Mouse (Mus musculus): ENCODE results near the gene Ccdc96. TPM values are rescaled to one million over a fixed set of nuclear protein-coding genes. Genes with fewer than 3 reads are reported as not detected.

Gene Ccdc96
- polyA plus RNA-seq, 1 experiment from 2014 or later: 0.10 TPM

DNA sequence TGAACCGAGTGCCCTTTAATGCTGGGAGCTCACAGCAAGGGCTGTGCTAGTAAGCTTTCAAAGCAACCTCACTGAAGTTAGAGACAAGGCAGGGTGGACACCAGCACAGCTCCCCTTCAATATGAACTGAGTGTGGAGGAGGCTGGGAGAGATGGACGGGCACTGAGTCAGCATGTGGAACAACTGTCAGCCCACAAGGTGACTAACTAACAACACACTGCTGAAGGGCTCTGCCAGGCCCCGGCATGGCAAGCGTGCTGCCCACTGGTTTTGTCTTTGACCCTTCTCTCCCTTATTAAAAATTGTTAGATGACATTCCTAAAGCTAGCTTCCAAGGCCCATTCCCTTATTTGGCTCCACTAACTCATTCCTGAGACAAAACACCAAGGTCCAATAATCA lies 26.7 kb upstream of the Ccdc96 start:
- no peak for ATAC-seq (ENCODE audit: insufficient number of reproducible peaks, low FRiP score, low TSS enrichment, low read depth)
- Histone ChIP-seq H3K4me3 (no peak overlapping the region), H3K4me1 (0 out of 2 replicates have a peak, but pooled peaks cover 3% of the 10 kb centered on the region), H3K9ac (no peak overlapping the region), H3K36me3 (no peaks in the 10 kb centered on the region), H3K4me2 (no peak overlapping the region), H3K27me3 (0 out of 2 replicates have a peak, but pooled peaks cover 7% of the 10 kb centered on the region), H3K27ac (no peak overlapping the region), H3K9me3 (no peaks in the 10 kb centered on the region)
- WGBS: 82% methylated on average over 4 of the region's 4 CpGs

GRCm38 (mm10) chr5:36458926-36459325 lies 25.5 kb upstream of the Ccdc96 start:
- WGBS: 17% methylated on average over 4 of the region's 4 CpGs
- Histone ChIP-seq H3K4me1 (peaks cover 3% of the 10 kb centered on the region; the same call in 1 of the 2 replicates), H3K36me3 (no peaks in the 10 kb centered on the region), H3K4me2 (no peak overlapping the region), H3K4me3 (no peak overlapping the region), H3K9me3 (no peaks in the 10 kb centered on the region), H3K9ac (no peak overlapping the region), H3K27ac (no peak overlapping the region), H3K27me3 (0 out of 2 replicates have a peak, but pooled peaks cover 7% of the 10 kb centered on the region)
- ATAC-seq (ENCODE audit: insufficient number of reproducible peaks, low FRiP score, low TSS enrichment, low read depth): no peak

DNA sequence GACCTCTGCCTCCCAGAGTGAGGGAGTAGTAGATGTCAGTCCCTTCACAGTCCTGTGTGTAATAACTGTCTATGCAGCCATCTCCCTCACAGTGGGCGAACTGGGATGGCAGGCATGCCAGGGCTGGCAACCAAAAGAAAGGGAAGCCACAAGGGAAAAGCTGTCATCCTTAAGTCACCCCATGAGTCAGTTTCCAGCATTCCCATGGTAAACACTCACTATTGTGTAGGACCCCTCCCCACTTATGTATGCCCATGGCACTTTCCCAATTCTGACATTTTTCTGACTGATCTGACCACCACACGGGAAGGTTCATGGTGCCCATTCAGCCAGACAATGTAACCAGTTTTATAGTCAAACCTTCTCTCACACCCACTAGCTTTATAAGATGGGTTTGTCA lies 23.7 kb upstream of the Ccdc96 start:
- H3K9ac ChIP-seq: no peak overlapping the region
- ATAC-seq (ENCODE audit: insufficient number of reproducible peaks, low FRiP score, low TSS enrichment, low read depth): no peak
- H3K4me3 ChIP-seq: no peak overlapping the region
- H3K27ac ChIP-seq: no peak overlapping the region
- H3K4me1 ChIP-seq: peaks cover 9% of the 10 kb centered on the region
- no peak overlapping the region for H3K4me2 ChIP-seq
- 0 out of 2 replicates have a peak, but pooled peaks cover 7% of the 10 kb centered on the region for H3K27me3 ChIP-seq
- 72% methylated on average over 2 of the region's 2 CpGs for WGBS
- H3K36me3 ChIP-seq: no peaks in the 10 kb centered on the region
- no peaks in the 10 kb centered on the region for H3K9me3 ChIP-seq

- H3K9me3 ChIP-seq: no peaks in the 10 kb centered on the region
- H3K27me3 ChIP-seq: 0 out of 2 replicates have a peak, but pooled peaks cover 7% of the 10 kb centered on the region
- no peaks in the 10 kb centered on the region for H3K36me3 ChIP-seq
- peaks cover 14% of the 10 kb centered on the region for H3K4me1 ChIP-seq
- H3K27ac ChIP-seq: no peak overlapping the region
- no peak for ATAC-seq (ENCODE audit: insufficient number of reproducible peaks, low FRiP score, low TSS enrichment, low read depth)
- no peak overlapping the region for H3K9ac ChIP-seq
- no peak overlapping the region for H3K4me2 ChIP-seq
- H3K4me3 ChIP-seq: no peak overlapping the region
- WGBS: 52% methylated on average over 2 of the region's 2 CpGs
Measured at GRCm38 (mm10) chr5:36461231-36461630, 23.2 kb upstream of the Ccdc96 start.

DNA sequence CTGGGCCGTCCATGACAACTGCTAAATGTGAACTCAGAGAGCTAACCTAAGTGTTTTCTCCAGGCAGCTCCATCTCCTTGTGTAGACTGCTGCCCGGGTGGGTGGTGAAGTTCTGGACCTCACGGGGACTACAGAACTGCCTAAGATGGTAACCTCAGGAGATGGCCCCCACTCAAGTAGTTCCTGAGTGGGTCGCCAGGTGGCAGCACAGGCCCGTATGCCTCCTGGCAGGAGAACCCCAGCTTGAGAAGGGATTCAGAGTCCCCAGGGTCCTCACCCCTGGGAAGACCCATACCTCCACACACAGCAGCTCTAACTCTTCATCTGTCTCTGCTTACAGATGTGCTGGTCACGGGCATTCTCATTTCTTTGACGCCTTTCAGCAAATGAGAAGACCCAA lies 21.6 kb upstream of the Ccdc96 start:
- Histone ChIP-seq H3K4me1 (peaks cover 19% of the 10 kb centered on the region), H3K27me3 (0 out of 2 replicates have a peak, but pooled peaks cover 7% of the 10 kb centered on the region), H3K9me3 (no peaks in the 10 kb centered on the region), H3K36me3 (peaks cover 5% of the 10 kb centered on the region; the same call in 1 of the 2 replicates), H3K4me2 (no peak overlapping the region), H3K4me3 (no peak overlapping the region), H3K27ac (no peak overlapping the region), H3K9ac (no peak overlapping the region)
- ATAC-seq (ENCODE audit: insufficient number of reproducible peaks, low FRiP score, low TSS enrichment, low read depth): no peak
- WGBS: 19% methylated on average over 7 of the region's 7 CpGs

- WGBS: 57% methylated on average over 5 of the region's 5 CpGs
- Histone ChIP-seq H3K27ac (no peak overlapping the region), H3K9ac (no peak overlapping the region), H3K36me3 (peaks cover 5% of the 10 kb centered on the region; the same call in 1 of the 2 replicates), H3K4me1 (peaks cover 19% of the 10 kb centered on the region), H3K9me3 (no peaks in the 10 kb centered on the region), H3K4me3 (no peak overlapping the region), H3K27me3 (0 out of 2 replicates have a peak, but pooled peaks cover 7% of the 10 kb centered on the region), H3K4me2 (no peak overlapping the region)
- ATAC-seq (ENCODE audit: insufficient number of reproducible peaks, low FRiP score, low TSS enrichment, low read depth): no peak
Measured at GRCm38 (mm10) chr5:36463391-36463790, 21.0 kb upstream of the Ccdc96 start.

DNA sequence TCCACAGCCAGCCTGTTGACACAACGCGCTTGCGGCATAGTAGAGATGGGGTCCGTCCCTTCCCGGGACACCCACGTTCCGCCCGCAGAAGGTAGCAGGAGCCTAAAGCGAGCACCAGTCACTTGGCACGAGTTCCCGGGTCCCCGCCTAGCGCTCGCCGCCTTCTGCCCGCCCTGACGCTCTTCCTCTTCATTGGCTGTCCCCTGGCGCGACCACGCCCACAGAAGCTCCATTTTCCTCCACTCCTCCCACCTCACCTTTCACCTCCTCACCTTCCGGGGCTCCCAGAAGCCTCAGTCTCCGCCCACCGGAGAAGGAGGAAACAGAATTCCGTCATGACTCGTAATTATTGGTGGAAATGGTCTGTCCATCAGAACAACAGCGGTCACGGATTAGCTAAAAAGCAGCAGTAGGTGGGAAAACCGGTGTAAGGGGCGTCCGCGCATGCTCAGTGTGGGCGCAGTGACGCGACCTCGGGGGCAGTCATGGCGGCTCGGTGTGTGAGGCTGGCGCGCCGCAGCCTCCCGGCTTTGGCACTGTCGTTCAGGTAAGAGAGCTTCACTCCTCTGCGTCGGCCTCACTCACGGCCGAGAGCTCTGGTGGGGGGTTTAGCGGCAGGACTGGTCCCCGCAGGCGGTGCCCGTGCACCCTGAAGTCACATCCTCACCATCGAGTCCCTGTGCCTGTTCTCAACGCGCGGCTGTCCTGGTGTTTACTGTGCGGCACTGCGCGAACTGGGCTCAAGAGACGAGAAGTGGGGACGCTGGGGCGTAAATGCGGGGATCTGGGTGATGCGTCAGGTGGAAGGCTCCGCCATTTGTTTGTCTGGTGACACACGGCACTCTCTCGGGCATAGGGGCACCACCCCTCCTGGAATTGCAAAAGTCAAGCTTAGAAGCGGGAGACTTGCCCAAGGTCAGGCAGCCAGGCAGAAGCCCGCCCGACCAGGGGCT lies 19.4 kb upstream of the Ccdc96 start, which contains the start of gene Grpel1:
TSS of gene Grpel1 (plus strand) at position 290 of the 953 bp plus-strand sequence.
- no peaks in the 10 kb centered on the region for H3K9me3 ChIP-seq
- peaks cover 19% of the 10 kb centered on the region for H3K4me1 ChIP-seq
- peaks cover 18% of the 10 kb centered on the region for H3K36me3 ChIP-seq
- ATAC-seq (ENCODE audit: insufficient number of reproducible peaks, low FRiP score, low TSS enrichment, low read depth): peak; percentile 95
- peak within 1 kb of the TSS; percentile 88 for H3K4me3 ChIP-seq
- H3K27ac ChIP-seq: peak within 1 kb of the TSS; percentile 77
- 0 out of 2 replicates have a peak, but pooled peaks cover 7% of the 10 kb centered on the region for H3K27me3 ChIP-seq
- peak within 1 kb of the TSS; percentile 68 for H3K9ac ChIP-seq
- under 1% methylated on average over 68 of the region's 68 CpGs for WGBS
- peak within 1 kb of the TSS; percentile 72 for H3K4me2 ChIP-seq

GRCm38 (mm10) chr5:36465889-36466288 lies 18.5 kb upstream of the Ccdc96 start:
- H3K9me3 ChIP-seq: no peaks in the 10 kb centered on the region
- H3K4me3 ChIP-seq: peak overlapping the region; percentile 88
- 0 out of 2 replicates have a peak, but pooled peaks cover 2% of the 10 kb centered on the region for H3K27me3 ChIP-seq
- peaks cover 27% of the 10 kb centered on the region for H3K36me3 ChIP-seq
- peaks cover 19% of the 10 kb centered on the region for H3K4me1 ChIP-seq
- no peak for ATAC-seq (ENCODE audit: insufficient number of reproducible peaks, low FRiP score, low TSS enrichment, low read depth)
- peak overlapping the region; percentile 72 for H3K4me2 ChIP-seq
- H3K9ac ChIP-seq: peak overlapping the region; percentile 68; the same call in 1 of the 2 replicates
- no peak overlapping the region for H3K27ac ChIP-seq
- WGBS: 27% methylated on average over 8 of the region's 8 CpGs

DNA sequence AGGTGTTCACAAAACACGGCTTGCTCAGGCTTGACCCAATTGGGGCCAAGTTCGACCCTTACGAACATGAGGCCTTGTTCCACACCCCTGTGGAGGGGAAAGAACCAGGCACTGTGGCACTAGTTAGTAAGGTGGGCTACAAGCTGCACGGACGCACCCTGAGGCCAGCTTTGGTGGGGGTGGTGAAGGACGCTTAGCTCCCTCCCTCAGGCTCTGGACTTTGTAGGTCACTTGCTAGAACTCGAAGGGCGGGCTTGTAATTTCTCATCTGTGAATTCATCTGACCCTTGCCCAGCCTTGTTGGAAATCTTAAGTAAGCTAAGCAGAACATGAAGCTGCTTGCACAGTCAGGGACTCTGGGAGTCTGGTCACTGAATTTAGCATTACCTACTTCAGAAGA lies 13.2 kb upstream of the Ccdc96 start:
- Histone ChIP-seq H3K4me2 (no peak overlapping the region), H3K27ac (no peak overlapping the region), H3K4me1 (peaks cover 4% of the 10 kb centered on the region; the same call in 1 of the 2 replicates), H3K36me3 (peaks cover 70% of the 10 kb centered on the region), H3K4me3 (no peak overlapping the region), H3K9ac (no peak overlapping the region), H3K9me3 (no peaks in the 10 kb centered on the region), H3K27me3 (no peaks in the 10 kb centered on the region)
- 94% methylated on average over 8 of the region's 8 CpGs for WGBS
- ATAC-seq (ENCODE audit: insufficient number of reproducible peaks, low FRiP score, low TSS enrichment, low read depth): no peak

- H3K4me3 ChIP-seq: no peak overlapping the region
- no peak overlapping the region for H3K9ac ChIP-seq
- H3K27ac ChIP-seq: no peak overlapping the region
- no peaks in the 10 kb centered on the region for H3K27me3 ChIP-seq
- 0 out of 2 replicates have a peak, but pooled peaks cover 2% of the 10 kb centered on the region for H3K4me1 ChIP-seq
- H3K4me2 ChIP-seq: no peak overlapping the region
- H3K36me3 ChIP-seq: peaks cover 71% of the 10 kb centered on the region
- 90% methylated on average over 4 of the region's 4 CpGs for WGBS
- ATAC-seq (ENCODE audit: insufficient number of reproducible peaks, low FRiP score, low TSS enrichment, low read depth): no peak
- H3K9me3 ChIP-seq: no peaks in the 10 kb centered on the region
Measured at GRCm38 (mm10) chr5:36472876-36473655, 11.3 kb upstream of the Ccdc96 start.

GRCm38 (mm10) chr5:36474283-36474682 lies 10.1 kb upstream of the Ccdc96 start:
- H3K27ac ChIP-seq: no peak overlapping the region
- ATAC-seq (ENCODE audit: insufficient number of reproducible peaks, low FRiP score, low TSS enrichment, low read depth): no peak
- H3K4me1 ChIP-seq: 0 out of 2 replicates have a peak, but pooled peaks cover 2% of the 10 kb centered on the region
- no peak overlapping the region for H3K9ac ChIP-seq
- H3K4me2 ChIP-seq: no peak overlapping the region
- no peak overlapping the region for H3K4me3 ChIP-seq
- no peaks in the 10 kb centered on the region for H3K9me3 ChIP-seq
- peaks cover 65% of the 10 kb centered on the region for H3K36me3 ChIP-seq
- 88% methylated on average over 5 of the region's 5 CpGs for whole genome bisulfite sequencing
- H3K27me3 ChIP-seq: no peaks in the 10 kb centered on the region
